Mouse (Mus musculus): ENCODE results near the gene Ice1.

DNA sequence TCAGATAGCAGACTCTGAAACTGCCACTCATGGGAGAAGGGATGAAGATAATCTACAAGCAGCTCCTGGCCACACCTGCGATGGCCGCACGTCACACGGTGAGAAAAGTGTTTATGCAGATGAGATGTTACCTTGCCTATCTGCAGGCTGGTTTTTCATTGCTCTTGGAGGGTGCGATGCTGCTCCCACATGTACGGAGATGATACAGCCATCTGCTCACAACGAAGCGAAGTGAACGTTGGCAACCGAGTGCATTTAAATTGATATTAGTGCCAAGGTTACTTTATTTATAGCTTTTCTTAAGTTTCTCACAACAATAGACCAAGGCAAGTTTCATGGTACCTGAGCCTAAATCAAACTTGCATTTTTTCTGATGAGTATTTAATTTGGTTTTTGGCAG is 37.6 kb upstream of the Ice1 start:
- no peak for TF ChIP-seq CTCF (IDR thresholded peaks at IDR 0.05 in 2 of 3, conservative IDR thresholded peaks at IDR 0.05 in 1 of 3; ENCODE audit: control insufficient read depth in 1 of 3, insufficient read depth in 1 of 3, low read depth in 2 of 3, low read length in 3 of 3, poor library complexity in 1 of 3, severe bottlenecking in 1 of 3)
- no peak for TF ChIP-seq POLR2AphosphoS2 (IDR thresholded peaks at IDR 0.05; ENCODE audit: low read length)
- no peak for TF ChIP-seq MAFK (IDR thresholded peaks at IDR 0.05; ENCODE audit: borderline replicate concordance, low read depth, low read length)
- no peak for TF ChIP-seq POLR2A (IDR thresholded peaks at IDR 0.05; ENCODE audit: control insufficient read depth in 1 of 2, insufficient read depth in 1 of 2, low read depth in 1 of 2, low read length in 2 of 2, poor library complexity in 1 of 2)
- TF ChIP-seq EP300 (IDR thresholded peaks at IDR 0.05; ENCODE audit: low read depth in 1 of 2, low read length in 2 of 2): no peak
- TF ChIP-seq RCOR1 (IDR thresholded peaks at IDR 0.05; ENCODE audit: low read depth, low read length): no peak
- no peak for TF ChIP-seq KAT2A (conservative IDR thresholded peaks at IDR 0.05; ENCODE audit: low read depth, low read length)
- TF ChIP-seq MEF2A (IDR thresholded peaks at IDR 0.05; ENCODE audit: extremely low read depth, insufficient replicate concordance, low read depth, low read length, poor library complexity, severe bottlenecking): no peak
- no peak for TF ChIP-seq MAX (IDR thresholded peaks at IDR 0.05; ENCODE audit: low read length)
- no peak for TF ChIP-seq MYC (IDR thresholded peaks at IDR 0.05; ENCODE audit: low read depth, low read length)
- TF ChIP-seq UBTF (IDR thresholded peaks at IDR 0.05; ENCODE audit: borderline replicate concordance, insufficient read depth, low read depth, low read length): no peak
- TF ChIP-seq E2F4 (IDR thresholded peaks at IDR 0.05; ENCODE audit: borderline replicate concordance, low read depth, low read length): no peak

Measured in MEL (cell line).